Comparison of ENCODE assay signal across 24 mouse cellular contexts in genomic region chr1:30940571-30940970, GRCm38 (mm10). TPM values are rescaled to one million over a fixed set of nuclear protein-coding genes. Genes with fewer than 3 reads are reported as not detected.
DNase-seq lines count a peak whose midpoint lies in the region; ATAC-seq and TF ChIP-seq lines count a peak whose summit lies in the region.
"Had no signal": no experiment of that assay in that cellular context is flagged by ENCODE, and none has a peak within 500 bp of the region (broad histone marks: within the 10 kb centered on the region; RNA-seq: fewer than 3 reads in every experiment).

No protein-coding gene starts in this region.

- 78% methylated on average over 3 of the region's 3 CpGs for WGBS in forebrain, postnatal 0 days
- 81% methylated on average over 3 of the region's 3 CpGs for WGBS in forebrain, embryonic 15.5 days
- 86% methylated on average over 3 of the region's 3 CpGs for WGBS in midbrain, embryonic 14.5 days
- 86% methylated on average over 3 of the region's 3 CpGs for WGBS in midbrain, embryonic 10.5 days
- whole genome bisulfite sequencing in intestine, embryonic 15.5 days = 69% methylated on average over 3 of the region's 3 CpGs
- WGBS in stomach, postnatal 0 days = 77% methylated on average over 3 of the region's 3 CpGs

- no peak overlapping the region for H3K27ac ChIP-seq in forebrain, postnatal 0 days (ENCODE audit: low read depth, low read length)
- H3K27ac ChIP-seq in forebrain, embryonic 15.5 days (replicated peaks) = no peak overlapping the region
- H3K27ac ChIP-seq in midbrain, embryonic 14.5 days (replicated peaks; ENCODE audit: low read depth, low read length) = no peak overlapping the region
- no peak overlapping the region for H3K27ac ChIP-seq in midbrain, embryonic 10.5 days (replicated peaks)
- H3K27ac ChIP-seq in intestine, embryonic 15.5 days = no peak overlapping the region
- H3K27ac ChIP-seq in stomach, postnatal 0 days (replicated peaks) = no peak overlapping the region
- H3K27ac ChIP-seq: forebrain, embryonic 12.5 days; limb, embryonic 12.5 days; liver, embryonic 14.5 days; neural tube, embryonic 12.5 days had no signal

- 0 out of 2 replicates have a peak, but pooled peaks cover 5% of the 10 kb centered on the region for H3K4me1 ChIP-seq in forebrain, postnatal 0 days (ENCODE audit: insufficient read depth)
- peaks cover 6% of the 10 kb centered on the region for H3K4me1 ChIP-seq in forebrain, embryonic 15.5 days
- H3K4me1 ChIP-seq in midbrain, embryonic 14.5 days (ENCODE audit: control insufficient read depth, insufficient read depth, low read length) = no peaks in the 10 kb centered on the region
- no peaks in the 10 kb centered on the region for H3K4me1 ChIP-seq in midbrain, embryonic 10.5 days
- no peaks in the 10 kb centered on the region for H3K4me1 ChIP-seq in intestine, embryonic 15.5 days (replicated peaks)
- no peaks in the 10 kb centered on the region for H3K4me1 ChIP-seq in stomach, postnatal 0 days (replicated peaks; ENCODE audit: control insufficient read depth, insufficient read depth)
- H3K4me1 ChIP-seq: forebrain, embryonic 12.5 days; limb, embryonic 12.5 days; neural tube, embryonic 12.5 days had no signal

- ATAC-seq in forebrain, postnatal 0 days = peak; percentile 23; the same call in 1 of the 2 replicates
- ATAC-seq in forebrain, embryonic 15.5 days (replicated peaks) = no peak
- ATAC-seq in midbrain, embryonic 14.5 days (ENCODE audit: low FRiP score, low TSS enrichment) = 0 out of 2 replicates have a peak, but pooled peaks have one; percentile 24
- ATAC-seq in intestine, embryonic 15.5 days = peak; percentile 41
- ATAC-seq in stomach, postnatal 0 days (ENCODE audit: low FRiP score, low TSS enrichment) = 0 out of 2 replicates have a peak, but pooled peaks have one; percentile 31
- ATAC-seq: hindbrain, embryonic 16.5 days had no signal

- intact Hi-C loops in left cerebral cortex, postnatal 25 days (cut with DNase I) = no loop called here

- H3K27me3 ChIP-seq in forebrain, postnatal 0 days (ENCODE audit: insufficient read depth, low read length) = no peaks in the 10 kb centered on the region
- H3K27me3 ChIP-seq in forebrain, embryonic 15.5 days = no peaks in the 10 kb centered on the region
- no peaks in the 10 kb centered on the region for H3K27me3 ChIP-seq in midbrain, embryonic 14.5 days (ENCODE audit: control insufficient read depth, insufficient read depth, low read length)
- H3K27me3 ChIP-seq in midbrain, embryonic 10.5 days (ENCODE audit: low read depth, poor library complexity, severe bottlenecking) = no peaks in the 10 kb centered on the region
- H3K27me3 ChIP-seq in intestine, embryonic 15.5 days (replicated peaks) = no peaks in the 10 kb centered on the region
- H3K27me3 ChIP-seq in stomach, postnatal 0 days (ENCODE audit: control insufficient read depth, insufficient read depth, low read length) = no peaks in the 10 kb centered on the region
- H3K27me3 ChIP-seq: forebrain, embryonic 12.5 days; heart, embryonic 12.5 days; limb, embryonic 12.5 days; neural tube, embryonic 12.5 days had no signal

- no peak for TF ChIP-seq CTCF in forebrain, postnatal 0 days (IDR thresholded peaks at IDR 0.05; ENCODE audit: low read depth)
- no peak for TF ChIP-seq CTCF in stomach, postnatal 0 days (IDR thresholded peaks at IDR 0.05; ENCODE audit: low read depth)

- H3K9ac ChIP-seq in forebrain, postnatal 0 days = no peak overlapping the region
- H3K9ac ChIP-seq in forebrain, embryonic 15.5 days (replicated peaks) = no peak overlapping the region
- H3K9ac ChIP-seq in midbrain, embryonic 14.5 days (replicated peaks; ENCODE audit: low read length) = no peak overlapping the region
- H3K9ac ChIP-seq in intestine, embryonic 15.5 days = no peak overlapping the region
- H3K9ac ChIP-seq in stomach, postnatal 0 days (ENCODE audit: low read length) = no peak overlapping the region
- H3K9ac ChIP-seq: forebrain, embryonic 12.5 days; heart, embryonic 12.5 days; limb, embryonic 12.5 days; liver, embryonic 14.5 days; neural tube, embryonic 12.5 days had no signal

- no peak for DNase-seq in forebrain, postnatal 0 days
- DNase-seq in midbrain, embryonic 14.5 days = no peak
- DNase-seq in midbrain, embryonic 10.5 days (ENCODE audit: low spot score) = no peak
- DNase-seq in stomach, postnatal 0 days (ENCODE audit: low spot score) = no peak
- no peak for DNase-seq in left cerebral cortex, postnatal 25 days (ENCODE audit: low spot score in 2 of 2)
- no peak for DNase-seq in layer of hippocampus, adult 9-11 months
- DNase-seq: B cell, adult 2 months; cerebellum, adult 11 months; cerebellum, postnatal 25 days; heart, postnatal 36 days; layer of hippocampus, postnatal 36 days; lung, postnatal 10 days; right cerebral cortex, postnatal 4 days had no signal

- no peak for TF ChIP-seq EP300 in stomach, postnatal 0 days (optimal IDR thresholded peaks at IDR 0.05)

- H3K4me3 ChIP-seq in forebrain, postnatal 0 days (ENCODE audit: low read depth, low read length) = no peak overlapping the region
- no peak overlapping the region for H3K4me3 ChIP-seq in forebrain, embryonic 15.5 days
- no peak overlapping the region for H3K4me3 ChIP-seq in midbrain, embryonic 14.5 days (replicated peaks; ENCODE audit: low read depth, low read length)
- no peak overlapping the region for H3K4me3 ChIP-seq in midbrain, embryonic 10.5 days
- no peak overlapping the region for H3K4me3 ChIP-seq in intestine, embryonic 15.5 days (replicated peaks)
- H3K4me3 ChIP-seq in stomach, postnatal 0 days (ENCODE audit: low read depth, low read length) = no peak overlapping the region
- H3K4me3 ChIP-seq: forebrain, embryonic 12.5 days; heart, embryonic 12.5 days; limb, embryonic 12.5 days; neural tube, embryonic 12.5 days had no signal

- H3K9me3 ChIP-seq in forebrain, postnatal 0 days (ENCODE audit: low read length) = no peaks in the 10 kb centered on the region
- H3K9me3 ChIP-seq in forebrain, embryonic 15.5 days = no peaks in the 10 kb centered on the region
- H3K9me3 ChIP-seq in midbrain, embryonic 14.5 days (ENCODE audit: control insufficient read depth, low read length) = no peaks in the 10 kb centered on the region
- H3K9me3 ChIP-seq in midbrain, embryonic 10.5 days (replicated peaks) = no peaks in the 10 kb centered on the region
- no peaks in the 10 kb centered on the region for H3K9me3 ChIP-seq in intestine, embryonic 15.5 days
- H3K9me3 ChIP-seq in stomach, postnatal 0 days (ENCODE audit: control insufficient read depth, low read length) = no peaks in the 10 kb centered on the region
- H3K9me3 ChIP-seq: forebrain, embryonic 12.5 days; heart, embryonic 12.5 days; limb, embryonic 12.5 days; neural tube, embryonic 12.5 days had no signal

- peaks cover 23% of the 10 kb centered on the region for H3K36me3 ChIP-seq in forebrain, postnatal 0 days (ENCODE audit: insufficient read depth)
- peaks cover 34% of the 10 kb centered on the region for H3K36me3 ChIP-seq in forebrain, embryonic 15.5 days
- peaks cover 34% of the 10 kb centered on the region for H3K36me3 ChIP-seq in midbrain, embryonic 14.5 days (ENCODE audit: control insufficient read depth, insufficient read depth, low read length)
- H3K36me3 ChIP-seq in midbrain, embryonic 10.5 days = peaks cover 35% of the 10 kb centered on the region
- H3K36me3 ChIP-seq in intestine, embryonic 15.5 days = peaks cover 17% of the 10 kb centered on the region
- peaks cover 12% of the 10 kb centered on the region for H3K36me3 ChIP-seq in stomach, postnatal 0 days (ENCODE audit: control insufficient read depth, insufficient read depth, low read length)

- no peak overlapping the region for H3K4me2 ChIP-seq in forebrain, postnatal 0 days (ENCODE audit: low read depth)
- H3K4me2 ChIP-seq in forebrain, embryonic 15.5 days (replicated peaks) = no peak overlapping the region
- no peak overlapping the region for H3K4me2 ChIP-seq in midbrain, embryonic 14.5 days (ENCODE audit: low read length)
- H3K4me2 ChIP-seq in intestine, embryonic 15.5 days (replicated peaks) = no peak overlapping the region
- no peak overlapping the region for H3K4me2 ChIP-seq in stomach, postnatal 0 days (replicated peaks; ENCODE audit: low read depth)
- H3K4me2 ChIP-seq: forebrain, embryonic 12.5 days; heart, embryonic 12.5 days; limb, embryonic 12.5 days; neural tube, embryonic 12.5 days had no signal

RNA-seq across cellular contexts. Expression of gene AC153137.1, which starts 37.2 kb away (rescaled TPM):
- total RNA-seq in forebrain, postnatal 0 days (2014; rRNA removed) = not detected in 2 replicates
- polyA plus RNA-seq in forebrain, postnatal 0 days (2015; fragmentation: Nextera tagmentation; extraction: Ambion mirVana) = not detected in 2 replicates
- polyA plus RNA-seq in forebrain, embryonic 15.5 days (2015; fragmentation: Nextera tagmentation; extraction: Ambion mirVana) = not detected in 2 replicates
- polyA plus RNA-seq in midbrain, embryonic 14.5 days (2014; fragmentation: Nextera tagmentation; extraction: Ambion mirVana) = not detected in 2 replicates
- not detected in 2 replicates for polyA plus RNA-seq in midbrain, embryonic 10.5 days (2016; fragmentation: Nextera tagmentation; extraction: Ambion mirVana)
- not detected in 2 replicates for polyA plus RNA-seq in intestine, embryonic 15.5 days (2015; fragmentation: Nextera tagmentation; extraction: Ambion mirVana)
- polyA plus RNA-seq in stomach, postnatal 0 days (2015; fragmentation: Nextera tagmentation; extraction: Ambion mirVana) = not detected in 2 replicates
- not detected for total RNA-seq in left cerebral cortex, postnatal 25 days (2021)
- total RNA-seq: gastrocnemius, postnatal 4 days; heart, postnatal 36 days; layer of hippocampus, postnatal 36 days had no signal
- polyA plus RNA-seq: forebrain, embryonic 12.5 days; heart, embryonic 12.5 days; hindbrain, embryonic 16.5 days; kidney, embryonic 14.5 days; large intestine, adult 2 months; limb, embryonic 12.5 days; liver, embryonic 14.5 days; neural tube, embryonic 12.5 days had no signal
